Mouse (Mus musculus) hematopoietic stem cell, adult 5-6 weeks (primary cell): ENCODE data around the gene Slc15a5. TPM values are rescaled to one million over a fixed set of nuclear protein-coding genes. Genes with fewer than 3 reads are reported as not detected.
"Not testable (repeated sequence)": the region's sequence is repeated elsewhere in the genome, so short reads cannot be mapped to it uniquely, and the experiment has no call there.

Experiments
- ATAC-seq, 2 experiments: fragments of 125-278 bp in 1 of 2; replicated peaks in 1 of 2; 2 replicates each; pipeline ENCODE4 v1.8.0; 2016 to 2017; ENCODE audit warnings: inconsistent platforms in 2 of 2, mild to moderate bottlenecking in 2 of 2, moderate number of reproducible peaks in 2 of 2, low read depth in 1 of 2, moderate TSS enrichment in 1 of 2; ENCODE audit not compliant: low FRiP score in 2 of 2, poor library complexity in 2 of 2, severe bottlenecking in 2 of 2, insufficient read depth in 1 of 2, low TSS enrichment in 1 of 2
- total RNA-seq: library from RNA; stranded (forward); fragments of 172-1452, 232-1000 nt; gene quantifications from 2 replicates; pipeline ENCODE4 v1.2.3, GENCODE M21; 2017

Slc15a5 gene
- not detected in 2 replicates for total RNA-seq

GRCm38 (mm10) chr6:138079816-138080215 lies at the start of gene Slc15a5:
Gene Slc15a5 (minus strand): TSS chr6:138079916.
- ATAC-seq, result no peak

- no peak for ATAC-seq
These were observed 48.9 kb upstream of the Slc15a5 start for GRCm38 (mm10) chr6:138128392-138129335.

GRCm38 (mm10) chr6:138117496-138117895 lies 37.8 kb upstream of the Slc15a5 start:
- no peak for ATAC-seq

GRCm38 (mm10) chr6:138104559-138104958 lies 24.8 kb upstream of the Slc15a5 start:
- ATAC-seq, result no peak

- ATAC-seq, result no peak
These were observed 23.2 kb upstream of the Slc15a5 start for GRCm38 (mm10) chr6:138102940-138103339.

GRCm38 (mm10) chr6:138101843-138102242 lies 22.1 kb upstream of the Slc15a5 start:
- no peak for ATAC-seq

- ATAC-seq, result no peak
These were observed 19.9 kb upstream of the Slc15a5 start for GRCm38 (mm10) chr6:138099646-138100045.

- ATAC-seq, result peak; percentile 32 to 46; a peak in 3 of 4 replicates
These were observed 15.3 kb upstream of the Slc15a5 start for GRCm38 (mm10) chr6:138095060-138095459.

- no peak for ATAC-seq
These were observed 12.7 kb upstream of the Slc15a5 start for GRCm38 (mm10) chr6:138092432-138092831.

GRCm38 (mm10) chr6:138089084-138089483 lies 9.4 kb upstream of the Slc15a5 start:
- no peak for ATAC-seq

GRCm38 (mm10) chr6:138086421-138086820 lies 6.7 kb upstream of the Slc15a5 start:
- not testable (repeated sequence) for ATAC-seq

- no peak for ATAC-seq
These were observed 1.2 kb upstream of the Slc15a5 start for GRCm38 (mm10) chr6:138080778-138081549.

- ATAC-seq, result no peak
These were observed 1.9 kb downstream of the Slc15a5 start for GRCm38 (mm10) chr6:138077681-138078439.

- peak in 1 of 2 experiments; percentile 62; a peak in 1 of 4 replicates for ATAC-seq
These were observed 4.0 kb downstream of the Slc15a5 start for GRCm38 (mm10) chr6:138075723-138076122.

GRCm38 (mm10) chr6:138073540-138073939 lies 6.2 kb downstream of the Slc15a5 start:
- ATAC-seq, result no peak

- no peak for ATAC-seq
These were observed 6.8 kb downstream of the Slc15a5 start for GRCm38 (mm10) chr6:138072963-138073339.

GRCm38 (mm10) chr6:138072110-138072962 lies 7.4 kb downstream of the Slc15a5 start:
- peak in 1 of 2 experiments; percentile 45; a peak in 1 of 4 replicates for ATAC-seq
